Mouse (Mus musculus) layer of hippocampus, postnatal 25 days (tissue): ENCODE measurements around the gene B3galt1. TPM values are rescaled to one million over a fixed set of nuclear protein-coding genes. Genes with fewer than 3 reads are reported as not detected.

Source experiments
- microRNA-seq, 2 experiments: library from miRNA; unstranded; fragments of <30 nt; microRNA quantifications; one replicate each; pipeline ENCODE4 v1.2.0; 2021
- total RNA-seq, 2 experiments: library from RNA; stranded (reverse); gene quantifications; 2 replicates each; pipeline ENCODE4 v1.2.3; 2021

The B3galt1 gene
- total RNA-seq, 2 experiments from 2014 or later: 85.1 to 88.0 TPM

Small RNAs within 50 kb of the gene (microRNA-seq; reads per million reads assigned to microRNA genes)
- 0 reads per million in 2 experiments for gene Mir6335
- 18.0 to 20.3 reads per million in 2 experiments for gene Mir7224

Other genes starting within 250 kb of the B3galt1 start
- not detected for gene Gm21830, start 152.1 kb upstream of the B3galt1 start, total RNA-seq
- not detected for gene Gm26727, start 132.7 kb upstream of the B3galt1 start, total RNA-seq
- not detected for gene Xirp2, start 119.9 kb upstream of the B3galt1 start, total RNA-seq